Mouse (Mus musculus): ENCODE results near the gene Tm9sf4.

Tm9sf4 gene

GRCm38 (mm10) chr2:153153033-153153450 lies 8.1 kb upstream of the Tm9sf4 start:
- in situ Hi-C loops (cut with MboI, MseI) = no loop called here

GRCm38 (mm10) chr2:153157270-153157669 lies 3.8 kb upstream of the Tm9sf4 start:
- in situ Hi-C loops (cut with MboI, MseI) = no loop called here

GRCm38 (mm10) chr2:153160133-153160532 lies 970 bp upstream of the Tm9sf4 start:
- in situ Hi-C loops (cut with MboI, MseI) = loop anchor here (5.0 kb wide), 1 partner anchor 62 kb away; no protein-coding TSS in a partner anchor

DNA sequence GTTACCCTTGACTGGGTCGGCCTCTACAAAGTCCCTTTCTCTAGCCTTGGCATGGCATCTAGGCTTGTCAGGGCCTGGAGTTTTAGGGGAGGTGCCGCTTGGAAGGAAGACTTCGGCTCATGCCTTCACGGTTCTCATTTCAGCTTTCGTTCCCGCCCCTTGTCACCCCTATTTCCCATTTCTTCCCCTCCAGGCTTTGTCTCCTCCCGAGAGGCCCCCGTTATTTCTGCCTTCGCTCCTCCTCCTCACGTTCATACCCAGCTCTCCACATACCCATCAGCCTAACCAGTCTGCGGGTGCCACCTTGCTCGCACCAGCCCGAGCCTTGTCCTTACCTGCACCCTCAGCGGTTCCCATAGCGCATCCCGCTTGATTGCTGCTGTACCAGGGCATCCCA lies 579 bp downstream of the Tm9sf4 start:
- in situ Hi-C loops (cut with MboI, MseI) = loop anchor here (5.0 kb wide), 1 partner anchor 61 kb away; no protein-coding TSS in a partner anchor

GRCm38 (mm10) chr2:153167136-153167535 lies 6.0 kb downstream of the Tm9sf4 start:
- in situ Hi-C loops (cut with MboI, MseI) = no loop called here

DNA sequence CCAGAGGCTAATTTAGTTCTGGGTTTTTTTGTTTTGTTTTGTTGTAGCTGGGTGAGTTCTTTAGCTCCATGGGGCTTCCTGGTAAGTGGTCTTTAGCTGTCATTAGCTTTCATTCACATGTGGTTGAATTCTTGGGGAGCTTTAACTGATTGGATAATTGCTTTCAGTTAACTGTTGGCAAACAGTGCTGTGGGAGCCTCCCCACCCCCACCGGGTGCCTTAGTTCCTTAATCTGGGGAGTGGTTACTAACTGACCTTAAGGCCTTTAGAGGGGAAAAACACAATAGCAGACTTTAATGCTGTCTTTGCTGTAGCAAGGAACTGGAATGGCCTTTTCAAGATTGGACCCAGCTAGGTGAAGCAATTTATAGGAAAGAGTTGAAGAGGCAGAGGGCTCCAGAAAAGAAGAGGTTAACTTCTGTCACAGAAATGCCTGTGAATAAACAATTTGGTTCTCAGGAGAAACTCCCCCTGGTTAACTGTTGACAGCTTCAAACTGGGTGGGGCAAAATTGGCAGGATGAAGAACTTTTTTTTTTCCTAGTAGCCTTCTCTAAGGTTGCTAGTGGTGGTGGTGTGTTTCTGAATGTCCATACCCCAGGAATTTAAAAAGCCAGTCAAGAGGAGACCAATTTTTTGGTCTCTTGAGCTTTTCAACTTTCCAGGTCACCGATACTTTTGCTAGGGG lies 7.2 kb downstream of the Tm9sf4 start:
- in situ Hi-C loops (cut with MboI, MseI) = no loop called here

DNA sequence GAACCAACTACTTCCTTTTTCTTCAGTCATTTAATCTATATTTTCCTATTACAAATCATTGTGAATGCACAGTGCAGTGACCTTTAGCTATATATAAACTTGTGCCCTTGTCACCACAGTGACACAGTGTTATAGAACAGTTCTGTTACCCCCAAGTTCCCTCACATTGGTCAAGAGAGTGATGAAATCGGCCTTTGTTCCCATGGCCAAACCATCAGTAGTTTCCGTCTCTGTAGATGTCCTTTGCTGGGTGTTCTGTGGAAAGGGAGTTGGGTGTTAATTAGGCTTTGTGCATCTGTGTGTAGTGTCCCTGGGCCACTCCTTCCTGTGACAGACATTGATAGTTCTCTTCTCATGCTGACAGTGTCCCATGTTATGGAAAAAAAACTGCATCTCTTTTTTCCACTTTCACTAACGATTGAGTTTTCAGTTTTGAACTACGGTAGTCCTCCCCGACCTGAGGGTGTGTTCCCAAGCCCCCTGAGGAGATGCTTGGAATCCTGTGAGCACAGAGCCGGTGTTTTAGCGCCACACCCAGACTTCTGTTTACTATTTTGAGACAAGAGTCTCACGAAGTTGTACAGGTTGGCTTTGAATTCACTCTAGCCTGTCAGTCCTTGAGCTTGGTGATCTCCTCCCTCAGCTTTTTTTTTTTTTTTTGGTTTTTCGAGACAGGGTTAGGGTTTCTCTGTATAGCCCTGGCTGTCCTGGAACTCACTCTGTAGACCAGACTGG lies 9.6 kb downstream of the Tm9sf4 start:
- in situ Hi-C loops (cut with MboI, MseI) = no loop called here

DNA sequence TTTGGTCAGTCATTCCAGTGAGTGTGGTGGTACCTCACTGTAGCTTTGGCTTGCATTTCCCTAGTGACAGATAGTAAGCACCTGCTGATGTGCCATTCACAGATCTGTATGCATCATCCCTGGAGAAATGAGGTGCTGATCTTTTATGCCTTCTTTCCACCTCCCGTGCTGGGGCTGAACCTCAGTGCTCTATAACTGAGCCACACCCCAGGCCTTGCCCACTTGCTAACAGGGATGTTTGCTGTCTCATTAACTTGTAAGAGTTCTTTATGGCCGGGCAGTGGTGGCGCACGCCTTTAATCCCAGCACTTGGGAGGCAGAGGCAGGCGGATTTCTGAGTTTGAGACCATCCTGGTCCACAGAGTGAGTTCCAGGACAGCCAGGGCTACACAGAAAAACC lies 10.9 kb downstream of the Tm9sf4 start:
- in situ Hi-C loops (cut with MboI, MseI) = no loop called here

GRCm38 (mm10) chr2:153175995-153176570 lies 15.0 kb downstream of the Tm9sf4 start:
- in situ Hi-C loops (cut with MboI, MseI) = no loop called here

- in situ Hi-C loops (cut with MboI, MseI) = no loop called here
These were observed 16.1 kb downstream of the Tm9sf4 start for GRCm38 (mm10) chr2:153177188-153177587.

GRCm38 (mm10) chr2:153179126-153179860 lies 18.2 kb downstream of the Tm9sf4 start:
- in situ Hi-C loops (cut with MboI, MseI) = no loop called here

DNA sequence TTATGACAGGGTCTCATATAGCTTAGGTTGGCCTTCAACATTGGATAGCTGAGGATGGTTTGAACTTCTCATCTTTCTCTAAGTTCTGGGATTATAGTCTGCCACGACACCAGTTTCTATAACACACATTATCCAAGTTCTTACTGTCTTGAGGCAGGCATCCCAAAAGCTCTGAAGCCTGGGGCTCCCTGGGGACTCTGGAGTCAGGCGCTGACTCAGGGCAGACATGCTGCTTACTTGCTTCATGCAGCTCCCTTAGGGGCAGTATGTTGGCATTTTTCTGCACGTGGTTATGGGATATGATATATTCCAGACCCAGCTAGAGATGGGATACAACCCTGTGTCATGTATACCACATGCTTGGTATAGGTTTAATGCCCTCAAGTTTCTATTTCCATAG lies 18.9 kb downstream of the Tm9sf4 start:
- in situ Hi-C loops (cut with MboI, MseI) = no loop called here

GRCm38 (mm10) chr2:153186176-153186591 lies 25.1 kb downstream of the Tm9sf4 start:
- in situ Hi-C loops (cut with MboI, MseI) = no loop called here

GRCm38 (mm10) chr2:153187848-153188247 lies 26.7 kb downstream of the Tm9sf4 start:
- in situ Hi-C loops (cut with MboI, MseI) = no loop called here

GRCm38 (mm10) chr2:153191242-153191641 lies 30.1 kb downstream of the Tm9sf4 start:
- in situ Hi-C loops (cut with MboI, MseI) = no loop called here

- in situ Hi-C loops (cut with MboI, MseI) = no loop called here
These were observed 33.2 kb downstream of the Tm9sf4 start for GRCm38 (mm10) chr2:153194255-153194654.

GRCm38 (mm10) chr2:153198485-153198884 lies 37.4 kb downstream of the Tm9sf4 start:
- in situ Hi-C loops (cut with MboI, MseI) = no loop called here

- in situ Hi-C loops (cut with MboI, MseI) = no loop called here
These were observed 38.0 kb downstream of the Tm9sf4 start for GRCm38 (mm10) chr2:153199114-153199513.

- in situ Hi-C loops (cut with MboI, MseI) = no loop called here
These were observed 41.7 kb downstream of the Tm9sf4 start for GRCm38 (mm10) chr2:153202766-153203165.

GRCm38 (mm10) chr2:153208149-153208548 lies 47.0 kb downstream of the Tm9sf4 start:
- in situ Hi-C loops (cut with MboI, MseI) = no loop called here

DNA sequence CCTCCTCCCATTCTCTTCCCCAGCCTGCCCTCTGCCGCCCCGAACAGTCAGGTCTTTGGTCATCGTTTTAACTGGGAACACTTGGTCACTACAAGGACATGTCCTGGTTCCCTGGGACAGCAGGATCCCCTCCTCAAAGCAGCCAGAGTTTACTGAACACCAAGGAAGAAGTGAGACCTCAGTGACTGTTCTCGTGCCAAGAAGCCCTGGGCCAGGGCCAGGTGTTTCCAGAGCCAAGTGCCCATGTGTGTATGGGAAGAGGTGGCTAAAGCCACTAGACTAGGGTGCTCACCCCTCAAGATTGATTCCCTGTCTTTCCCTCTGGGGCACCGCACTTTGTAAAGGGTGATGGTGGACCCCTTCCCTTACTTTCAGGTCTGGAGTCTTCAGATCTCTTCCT lies 48.2 kb downstream of the Tm9sf4 start:
- in situ Hi-C loops (cut with MboI, MseI) = no loop called here

- in situ Hi-C loops (cut with MboI, MseI) = no loop called here
These were observed 50.3 kb downstream of the Tm9sf4 start for GRCm38 (mm10) chr2:153211451-153211850.

Data from T-helper 1 cell (primary cell).